Mouse (Mus musculus) limb, embryonic 10.5 days (tissue): ENCODE data around the gene Sinhcaf. TPM values are rescaled to one million over a fixed set of nuclear protein-coding genes. Genes with fewer than 3 reads are reported as not detected.

Experiments used
- DNase-seq: peaks from one replicate; pipeline ENCODE4 v3.0.0-alpha.2; 2017; ENCODE audit warnings: low spot score
- H3K27ac ChIP-seq: fragments of 300-500 bp; sonication (generic); 2 replicates; pipeline ENCODE4 v1.5.1; 2016; ENCODE audit warnings: mild to moderate bottlenecking
- H3K27me3 ChIP-seq: fragments of 300-500 bp; sonication (generic); 2 replicates; pipeline ENCODE4 v1.6.1; 2016; ENCODE audit warnings: low read depth, mild to moderate bottlenecking; ENCODE audit not compliant: poor library complexity, severe bottlenecking
- H3K36me3 ChIP-seq: fragments of 300-500 bp; sonication (generic); 2 replicates; pipeline ENCODE4 v1.6.1; 2016; ENCODE audit warnings: mild to moderate bottlenecking, moderate library complexity
- H3K4me1 ChIP-seq: fragments of 300-500 bp; sonication (generic); 2 replicates; pipeline ENCODE4 v1.6.1; 2016
- H3K4me3 ChIP-seq: fragments of 300-500 bp; sonication (generic); 2 replicates; pipeline ENCODE4 v1.5.1; 2016; ENCODE audit warnings: mild to moderate bottlenecking, moderate library complexity
- H3K9me3 ChIP-seq: fragments of 300-500 bp; sonication (generic); replicated peaks from 2 replicates; pipeline ENCODE4 v1.6.1; 2016; ENCODE audit warnings: mild to moderate bottlenecking
- WGBS: fragments of 180-500 bp; shearing (Covaris S2); methylation state at CpG from one replicate; pipeline ENCODE4 v1.1.7; 2016; 5-methylcytosine and 5-hydroxymethylcytosine counted together
- polyA plus RNA-seq: library from polyadenylated mRNA; unstranded; fragments of >200 nt; fragmentation: Nextera tagmentation; extraction: Ambion mirVana; gene quantifications from 2 replicates; pipeline ENCODE4 v1.2.1, GENCODE M21; 2016

Gene Sinhcaf
- polyA plus RNA-seq, 1 experiment from 2014 or later: 270 TPM

- no peaks in the 10 kb centered on the region for H3K36me3 ChIP-seq
- 39% methylated on average over 9 of the region's 9 CpGs for WGBS
- no peaks in the 10 kb centered on the region for H3K27me3 ChIP-seq
- H3K9me3 ChIP-seq: no peaks in the 10 kb centered on the region
- DNase-seq: peak; percentile 36
- H3K27ac ChIP-seq: peak overlapping the region; percentile 23; the same call in 1 of the 2 replicates
- no peak overlapping the region; the same call in 1 of the 2 replicates for H3K4me3 ChIP-seq
- peaks cover 15% of the 10 kb centered on the region for H3K4me1 ChIP-seq
These were observed 25.2 kb upstream of the Sinhcaf start for GRCm38 (mm10) chr6:148971385-148971940.

- Histone ChIP-seq H3K4me1 (peaks cover 16% of the 10 kb centered on the region), H3K9me3 (0 out of 2 replicates have a peak, but pooled peaks cover under 1% of the 10 kb centered on the region), H3K4me3 (no peak overlapping the region), H3K36me3 (no peaks in the 10 kb centered on the region), H3K27me3 (no peaks in the 10 kb centered on the region), H3K27ac (no peak overlapping the region)
- DNase-seq: no peak
- WGBS: 27% methylated on average over 1 of the region's 1 CpGs
These were observed 15.0 kb upstream of the Sinhcaf start for GRCm38 (mm10) chr6:148961285-148961684.

GRCm38 (mm10) chr6:148959540-148960238 lies 13.4 kb upstream of the Sinhcaf start:
- 48% methylated on average over 4 of the region's 4 CpGs for WGBS
- peak overlapping the region; percentile 46; the same call in 1 of the 2 replicates for H3K27ac ChIP-seq
- no peaks in the 10 kb centered on the region for H3K36me3 ChIP-seq
- DNase-seq: no peak
- no peaks in the 10 kb centered on the region for H3K27me3 ChIP-seq
- peaks cover 16% of the 10 kb centered on the region for H3K4me1 ChIP-seq
- H3K4me3 ChIP-seq: no peak overlapping the region
- H3K9me3 ChIP-seq: no peaks in the 10 kb centered on the region

GRCm38 (mm10) chr6:148958712-148959111 lies 12.4 kb upstream of the Sinhcaf start:
- no peak overlapping the region for H3K4me3 ChIP-seq
- H3K27ac ChIP-seq: no peak overlapping the region
- H3K9me3 ChIP-seq: no peaks in the 10 kb centered on the region
- H3K36me3 ChIP-seq: no peaks in the 10 kb centered on the region
- H3K27me3 ChIP-seq: no peaks in the 10 kb centered on the region
- no peak for DNase-seq
- WGBS: 94% methylated on average over 1 of the region's 1 CpGs
- peaks cover 16% of the 10 kb centered on the region for H3K4me1 ChIP-seq

- Histone ChIP-seq H3K27ac (no peak overlapping the region), H3K4me3 (no peak overlapping the region), H3K27me3 (no peaks in the 10 kb centered on the region), H3K4me1 (peaks cover 16% of the 10 kb centered on the region), H3K9me3 (no peaks in the 10 kb centered on the region), H3K36me3 (no peaks in the 10 kb centered on the region)
- DNase-seq: no peak
- WGBS: 86% methylated on average over 3 of the region's 3 CpGs
These were observed 10.8 kb upstream of the Sinhcaf start for GRCm38 (mm10) chr6:148957046-148957445.

- Histone ChIP-seq H3K4me1 (peaks cover 16% of the 10 kb centered on the region), H3K27me3 (no peaks in the 10 kb centered on the region), H3K9me3 (no peaks in the 10 kb centered on the region), H3K27ac (no peak overlapping the region), H3K4me3 (no peak overlapping the region), H3K36me3 (no peaks in the 10 kb centered on the region)
- no peak for DNase-seq
These were observed 9.6 kb upstream of the Sinhcaf start for GRCm38 (mm10) chr6:148955641-148956420.

- Histone ChIP-seq H3K9me3 (no peaks in the 10 kb centered on the region), H3K27ac (peak overlapping the region; percentile 100), H3K27me3 (no peaks in the 10 kb centered on the region), H3K4me3 (peak overlapping the region; percentile 97), H3K36me3 (peaks cover 14% of the 10 kb centered on the region), H3K4me1 (peaks cover 22% of the 10 kb centered on the region)
- WGBS: 50% methylated on average over 11 of the region's 11 CpGs
- peak; percentile 33 for DNase-seq
These were observed 676 bp upstream of the Sinhcaf start for GRCm38 (mm10) chr6:148946881-148947405.

- Histone ChIP-seq H3K36me3 (peaks cover 20% of the 10 kb centered on the region), H3K27me3 (no peaks in the 10 kb centered on the region), H3K4me3 (peak overlapping the region; percentile 97), H3K27ac (peak overlapping the region; percentile 100), H3K4me1 (peaks cover 28% of the 10 kb centered on the region), H3K9me3 (no peaks in the 10 kb centered on the region)
- 0% methylated on average over 75 of the region's 75 CpGs for WGBS
- DNase-seq: peak; percentile 77
These were observed 508 bp downstream of the Sinhcaf start for GRCm38 (mm10) chr6:148945509-148946408.

GRCm38 (mm10) chr6:148944767-148945508 lies 1.3 kb downstream of the Sinhcaf start:
- peaks cover 28% of the 10 kb centered on the region for H3K4me1 ChIP-seq
- WGBS: under 1% methylated on average over 91 of the region's 92 CpGs

GRCm38 (mm10) chr6:148944344-148944766 lies 1.9 kb downstream of the Sinhcaf start:
- DNase-seq: peak; percentile 80
- Histone ChIP-seq H3K9me3 (no peaks in the 10 kb centered on the region), H3K27ac (peak overlapping the region; percentile 100), H3K36me3 (peaks cover 31% of the 10 kb centered on the region), H3K4me1 (peaks cover 28% of the 10 kb centered on the region), H3K4me3 (peak overlapping the region; percentile 97), H3K27me3 (no peaks in the 10 kb centered on the region)
- WGBS: under 1% methylated on average over 30 of the region's 30 CpGs

More at GRCm38 (mm10) chr6:148944767-148945508, 1.3 kb downstream of the Sinhcaf start:
- H3K27me3 ChIP-seq: no peaks in the 10 kb centered on the region
- no peaks in the 10 kb centered on the region for H3K9me3 ChIP-seq
- H3K4me3 ChIP-seq: peak overlapping the region; percentile 97
- H3K27ac ChIP-seq: peak overlapping the region; percentile 100
- no peak for DNase-seq
- H3K36me3 ChIP-seq: peaks cover 25% of the 10 kb centered on the region

- Histone ChIP-seq H3K9me3 (no peaks in the 10 kb centered on the region), H3K27ac (peak overlapping the region; percentile 100), H3K4me3 (peak overlapping the region; percentile 97), H3K4me1 (peaks cover 28% of the 10 kb centered on the region), H3K27me3 (no peaks in the 10 kb centered on the region), H3K36me3 (peaks cover 37% of the 10 kb centered on the region)
- DNase-seq: no peak
- 22% methylated on average over 3 of the region's 3 CpGs for WGBS
These were observed 2.6 kb downstream of the Sinhcaf start for GRCm38 (mm10) chr6:148943695-148944094.
